Mouse (Mus musculus): Measurements from ENCODE around the gene Gm13696. TPM values are rescaled to one million over a fixed set of nuclear protein-coding genes. Genes with fewer than 3 reads are reported as not detected.
"Not testable (repeated sequence)": the region's sequence is repeated elsewhere in the genome, so short reads cannot be mapped to it uniquely, and the experiment has no call there.

Gene Gm13696
- not detected in 2 replicates for polyA plus RNA-seq (2015; fragmentation: Nextera tagmentation; extraction: Ambion mirVana)

- H3K9me3 ChIP-seq (ENCODE audit: control insufficient read depth, low read length); H3K4me3 ChIP-seq (ENCODE audit: low read depth, low read length); H3K36me3 ChIP-seq (ENCODE audit: control insufficient read depth, insufficient read depth, low read length); H3K4me1 ChIP-seq (replicated peaks; ENCODE audit: control insufficient read depth, insufficient read depth); ATAC-seq (ENCODE audit: low FRiP score, low TSS enrichment); H3K9ac ChIP-seq (ENCODE audit: low read length); DNase-seq (ENCODE audit: low spot score); H3K4me2 ChIP-seq (replicated peaks; ENCODE audit: low read depth); H3K27ac ChIP-seq (replicated peaks); H3K27me3 ChIP-seq (ENCODE audit: control insufficient read depth, insufficient read depth, low read length): not testable (repeated sequence)
- no CpG with 5 or more reads among the region's 6 CpGs for whole genome bisulfite sequencing
These were observed at the start of gene Gm13696 for GRCm38 (mm10) chr2:83972823-83973222. TSS of gene Gm13696 (plus strand) at chr2:83973123.

DNA sequence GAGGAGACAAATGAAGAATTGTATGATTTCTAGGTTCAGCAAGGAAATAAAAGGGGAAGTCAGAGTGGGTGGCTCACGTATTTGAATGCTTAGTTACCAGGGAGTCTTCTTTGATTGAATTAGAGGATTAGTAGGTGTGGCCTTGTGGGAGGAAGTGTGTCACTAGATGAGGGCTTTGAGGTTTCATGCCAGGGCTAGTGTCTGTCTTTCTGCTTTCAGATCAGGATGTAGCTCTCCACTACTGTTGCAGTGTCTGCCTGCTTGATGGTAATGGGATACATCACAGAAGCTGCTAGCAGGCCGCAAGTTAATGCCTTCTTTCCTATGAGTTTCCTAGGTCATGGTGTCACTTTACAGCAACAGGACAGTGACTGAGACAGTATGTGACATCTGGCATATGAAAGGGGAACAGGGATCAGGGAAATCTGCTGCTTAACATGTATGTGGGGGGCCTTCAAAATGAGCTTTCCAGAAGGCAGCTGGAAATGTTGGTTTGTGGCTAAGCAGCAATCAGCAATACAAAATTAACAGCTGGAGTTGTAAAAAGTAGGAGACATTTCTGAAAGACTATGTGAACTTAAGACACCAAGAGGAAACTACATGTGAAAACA is 43.3 kb upstream of the Gm13696 start:
- 56% methylated on average over 2 of the region's 2 CpGs for WGBS
- no peaks in the 10 kb centered on the region for H3K36me3 ChIP-seq (ENCODE audit: control insufficient read depth, insufficient read depth, low read length)
- no peak for ATAC-seq (ENCODE audit: low FRiP score, low TSS enrichment)
- DNase-seq (ENCODE audit: low spot score): no peak
- no peaks in the 10 kb centered on the region for H3K4me1 ChIP-seq (replicated peaks; ENCODE audit: control insufficient read depth, insufficient read depth)
- H3K9ac ChIP-seq (ENCODE audit: low read length): no peak overlapping the region
- H3K27ac ChIP-seq (replicated peaks): no peak overlapping the region
- H3K9me3 ChIP-seq (ENCODE audit: control insufficient read depth, low read length): no peaks in the 10 kb centered on the region
- no peak overlapping the region for H3K4me3 ChIP-seq (ENCODE audit: low read depth, low read length)
- H3K27me3 ChIP-seq (ENCODE audit: control insufficient read depth, insufficient read depth, low read length): no peaks in the 10 kb centered on the region
- no peak overlapping the region for H3K4me2 ChIP-seq (replicated peaks; ENCODE audit: low read depth)
- TF ChIP-seq CTCF (IDR thresholded peaks at IDR 0.05; ENCODE audit: low read depth): no peak
- TF ChIP-seq EP300 (optimal IDR thresholded peaks at IDR 0.05): no peak

GRCm38 (mm10) chr2:83940931-83941361 is 32.0 kb upstream of the Gm13696 start, which contains the start of gene Zswim2:
TSS of gene Zswim2 (minus strand) at chr2:83941228.
- Histone ChIP-seq H3K4me3 (ENCODE audit: low read depth, low read length) (no peak within 1 kb of the TSS), H3K27me3 (ENCODE audit: control insufficient read depth, insufficient read depth, low read length) (no peaks in the 10 kb centered on the region), H3K36me3 (ENCODE audit: control insufficient read depth, insufficient read depth, low read length) (no peaks in the 10 kb centered on the region), H3K4me1 (replicated peaks; ENCODE audit: control insufficient read depth, insufficient read depth) (no peaks in the 10 kb centered on the region), H3K27ac (replicated peaks) (no peak within 1 kb of the TSS), H3K9ac (ENCODE audit: low read length) (no peak within 1 kb of the TSS), H3K4me2 (replicated peaks; ENCODE audit: low read depth) (peak within 1 kb of the TSS; percentile 34), H3K9me3 (ENCODE audit: control insufficient read depth, low read length) (no peaks in the 10 kb centered on the region)
- no peak for TF ChIP-seq EP300 (optimal IDR thresholded peaks at IDR 0.05)
- TF ChIP-seq CTCF (IDR thresholded peaks at IDR 0.05; ENCODE audit: low read depth): no peak
- under 1% methylated on average over 20 of the region's 20 CpGs for WGBS
- DNase-seq (ENCODE audit: low spot score): peak; percentile 24
- peak; percentile 45 for ATAC-seq (ENCODE audit: low FRiP score, low TSS enrichment)

- TF ChIP-seq EP300 (optimal IDR thresholded peaks at IDR 0.05) (no peak), CTCF (IDR thresholded peaks at IDR 0.05; ENCODE audit: low read depth) (peak; percentile 27)
- Histone ChIP-seq H3K4me2 (replicated peaks; ENCODE audit: low read depth) (0 out of 2 replicates have a peak overlapping the region, but pooled peaks have one; percentile 34), H3K4me3 (ENCODE audit: low read depth, low read length) (no peak overlapping the region), H3K27ac (replicated peaks) (no peak overlapping the region), H3K4me1 (replicated peaks; ENCODE audit: control insufficient read depth, insufficient read depth) (no peaks in the 10 kb centered on the region), H3K36me3 (ENCODE audit: control insufficient read depth, insufficient read depth, low read length) (no peaks in the 10 kb centered on the region), H3K9ac (ENCODE audit: low read length) (no peak overlapping the region), H3K27me3 (ENCODE audit: control insufficient read depth, insufficient read depth, low read length) (no peaks in the 10 kb centered on the region), H3K9me3 (ENCODE audit: control insufficient read depth, low read length) (no peaks in the 10 kb centered on the region)
- ATAC-seq (ENCODE audit: low FRiP score, low TSS enrichment): no peak
- no peak for DNase-seq (ENCODE audit: low spot score)
- WGBS: 33% methylated on average over 3 of the region's 3 CpGs
These were observed 31.5 kb upstream of the Gm13696 start for GRCm38 (mm10) chr2:83941378-83941777.

DNA sequence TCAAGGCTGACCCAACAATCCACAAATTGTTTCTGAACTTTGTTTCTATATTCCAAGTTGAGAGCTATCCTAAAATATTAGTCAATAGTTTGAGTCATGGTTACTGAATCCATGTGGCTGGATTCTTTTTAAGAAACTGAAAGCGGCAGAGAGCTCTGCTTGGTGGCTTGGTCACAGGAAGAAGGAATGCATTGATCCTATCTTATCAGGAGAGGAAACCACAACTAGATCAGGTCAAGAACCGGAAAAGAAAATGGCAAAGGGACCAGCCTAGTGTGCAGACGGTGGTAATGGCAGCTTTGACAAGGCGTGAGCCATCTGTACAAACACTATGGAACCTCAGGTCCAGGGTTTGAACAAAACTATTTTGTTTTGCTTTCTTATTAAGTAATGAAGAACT is 31.1 kb upstream of the Gm13696 start:
- no peak overlapping the region for H3K9ac ChIP-seq (ENCODE audit: low read length)

GRCm38 (mm10) chr2:83955393-83955792 is 17.5 kb upstream of the Gm13696 start, which contains the start of gene Gm13698:
TSS of gene Gm13698 (plus strand) at chr2:83955693.
- not testable (repeated sequence) for H3K4me3 ChIP-seq (ENCODE audit: low read depth, low read length); H3K27ac ChIP-seq (replicated peaks); H3K9ac ChIP-seq (ENCODE audit: low read length); H3K4me1 ChIP-seq (replicated peaks; ENCODE audit: control insufficient read depth, insufficient read depth); ATAC-seq (ENCODE audit: low FRiP score, low TSS enrichment); DNase-seq (ENCODE audit: low spot score); H3K27me3 ChIP-seq (ENCODE audit: control insufficient read depth, insufficient read depth, low read length); H3K4me2 ChIP-seq (replicated peaks; ENCODE audit: low read depth); H3K36me3 ChIP-seq (ENCODE audit: control insufficient read depth, insufficient read depth, low read length); H3K9me3 ChIP-seq (ENCODE audit: control insufficient read depth, low read length)
- no CpG with 5 or more reads among the region's 6 CpGs for WGBS

More for the DNA sequence above, 31.1 kb upstream of the Gm13696 start:
- no peaks in the 10 kb centered on the region for H3K9me3 ChIP-seq (ENCODE audit: control insufficient read depth, low read length)
- no peaks in the 10 kb centered on the region for H3K27me3 ChIP-seq (ENCODE audit: control insufficient read depth, insufficient read depth, low read length)
- H3K4me3 ChIP-seq (ENCODE audit: low read depth, low read length): no peak overlapping the region
- ATAC-seq (ENCODE audit: low FRiP score, low TSS enrichment): no peak
- no peak for DNase-seq (ENCODE audit: low spot score)
- no peaks in the 10 kb centered on the region for H3K4me1 ChIP-seq (replicated peaks; ENCODE audit: control insufficient read depth, insufficient read depth)
- H3K27ac ChIP-seq (replicated peaks): no peak overlapping the region
- no peak overlapping the region for H3K4me2 ChIP-seq (replicated peaks; ENCODE audit: low read depth)
- no peaks in the 10 kb centered on the region for H3K36me3 ChIP-seq (ENCODE audit: control insufficient read depth, insufficient read depth, low read length)
- WGBS: 59% methylated on average over 4 of the region's 4 CpGs
- TF ChIP-seq EP300 (optimal IDR thresholded peaks at IDR 0.05) (no peak), CTCF (IDR thresholded peaks at IDR 0.05; ENCODE audit: low read depth) (no peak)

- not testable (repeated sequence) for H3K27ac ChIP-seq (replicated peaks); H3K9ac ChIP-seq (ENCODE audit: low read length); DNase-seq (ENCODE audit: low spot score); ATAC-seq (ENCODE audit: low FRiP score, low TSS enrichment); H3K27me3 ChIP-seq (ENCODE audit: control insufficient read depth, insufficient read depth, low read length); H3K36me3 ChIP-seq (ENCODE audit: control insufficient read depth, insufficient read depth, low read length); H3K4me2 ChIP-seq (replicated peaks; ENCODE audit: low read depth); H3K4me1 ChIP-seq (replicated peaks; ENCODE audit: control insufficient read depth, insufficient read depth); H3K4me3 ChIP-seq (ENCODE audit: low read depth, low read length); H3K9me3 ChIP-seq (ENCODE audit: control insufficient read depth, low read length)
- WGBS: no CpG with 5 or more reads among the region's 6 CpGs
These were observed 11.7 kb upstream of the Gm13696 start, which contains the start of gene Gm13693 for GRCm38 (mm10) chr2:83961203-83961602. TSS of gene Gm13693 (plus strand) at chr2:83961503.

GRCm38 (mm10) chr2:83967013-83967412 is 5.9 kb upstream of the Gm13696 start, which contains the start of gene Gm13695:
TSS of gene Gm13695 (plus strand) at chr2:83967313.
- not testable (repeated sequence) for H3K9ac ChIP-seq (ENCODE audit: low read length); DNase-seq (ENCODE audit: low spot score); H3K4me1 ChIP-seq (replicated peaks; ENCODE audit: control insufficient read depth, insufficient read depth); H3K27ac ChIP-seq (replicated peaks); H3K4me2 ChIP-seq (replicated peaks; ENCODE audit: low read depth); H3K9me3 ChIP-seq (ENCODE audit: control insufficient read depth, low read length); H3K36me3 ChIP-seq (ENCODE audit: control insufficient read depth, insufficient read depth, low read length); H3K27me3 ChIP-seq (ENCODE audit: control insufficient read depth, insufficient read depth, low read length); H3K4me3 ChIP-seq (ENCODE audit: low read depth, low read length); ATAC-seq (ENCODE audit: low FRiP score, low TSS enrichment)
- no CpG with 5 or more reads among the region's 6 CpGs for WGBS
